Mouse (Mus musculus) CD8-positive naive resting alpha-beta T cell, adult 57 days (primary cell): ENCODE data around the gene Cdk5rap1. TPM values are rescaled to one million over a fixed set of nuclear protein-coding genes. Genes with fewer than 3 reads are reported as not detected.

ENCODE experiments used
- total RNA-seq: library from RNA; stranded (reverse); gene quantifications from one replicate; pipeline ENCODE4 v1.2.4, GENCODE M21; 2023

Cdk5rap1 gene
- 17.3 TPM for total RNA-seq

GRCm38 (mm10) chr2:154372842-154373500, at the start of gene Cdk5rap1:
TSS of gene Cdk5rap1 (minus strand) at chr2:154373010.

GRCm38 (mm10) chr2:154407643-154408445, 35.0 kb upstream of the Cdk5rap1 start, which contains the start of gene Snta1:
TSS of gene Snta1 (minus strand) at chr2:154408099.

GRCm38 (mm10) chr2:154306927-154307326, 65.9 kb downstream of the Cdk5rap1 start, which contains the start of gene Bpifb9b:
TSS of gene Bpifb9b (plus strand) at chr2:154307227.

Other genes with a start within 250 kb of the Cdk5rap1 start
- gene Bpifa3, start 242.7 kb downstream of the Cdk5rap1 start, total RNA-seq: not detected
- gene Bpifa1, start 230.1 kb downstream of the Cdk5rap1 start, total RNA-seq: not detected
- gene Bpifa5, start 210.4 kb downstream of the Cdk5rap1 start, total RNA-seq: not detected
- gene Bpifb1, start 182.2 kb downstream of the Cdk5rap1 start, total RNA-seq: not detected
- gene Bpifb5, start 149.3 kb downstream of the Cdk5rap1 start, total RNA-seq: not detected
- gene Bpifb9a, start 115.2 kb downstream of the Cdk5rap1 start, total RNA-seq: not detected
- gene Bpifb9b, start 65.8 kb downstream of the Cdk5rap1 start, total RNA-seq: not detected
- gene Snta1, start 35.1 kb upstream of the Cdk5rap1 start, total RNA-seq: 0.64 TPM
- gene Cbfa2t2, start 63.5 kb upstream of the Cdk5rap1 start, total RNA-seq: 31.9 TPM
- gene 1700003F12Rik, start 174.1 kb upstream of the Cdk5rap1 start, total RNA-seq: 0.80 TPM
- gene Actl10, start 178.8 kb upstream of the Cdk5rap1 start, total RNA-seq: 1.8 TPM
- 1.0 TPM for gene Necab3, start 185.9 kb upstream of the Cdk5rap1 start, total RNA-seq
- gene E2f1, start 196.9 kb upstream of the Cdk5rap1 start, total RNA-seq: 1.8 TPM
- gene Pxmp4, start 230.7 kb upstream of the Cdk5rap1 start, total RNA-seq: 10.6 TPM
- gene Zfp341, start 240.3 kb upstream of the Cdk5rap1 start, total RNA-seq: 7.7 TPM
- gene 4930519P11Rik, start 240.4 kb upstream of the Cdk5rap1 start, total RNA-seq: not detected